8 mouse cellular contexts compared by ENCODE assay signal in genomic region chr7:67950346-67950814, GRCm38 (mm10). TPM values are rescaled to one million over a fixed set of nuclear protein-coding genes. Genes with fewer than 3 reads are reported as not detected.
DNase-seq lines count a peak whose midpoint lies in the region; ATAC-seq and TF ChIP-seq lines count a peak whose summit lies in the region.

No protein-coding gene starts in this region.

- no peaks in the 10 kb centered on the region for H3K36me3 ChIP-seq in hindbrain, embryonic 13.5 days
- H3K36me3 ChIP-seq in midbrain, embryonic 16.5 days (ENCODE audit: control insufficient read depth, insufficient read depth, low read length), result no peaks in the 10 kb centered on the region

- peaks cover 12% of the 10 kb centered on the region; the same call in 1 of the 2 replicates for H3K27me3 ChIP-seq in hindbrain, embryonic 13.5 days
- no peaks in the 10 kb centered on the region; the same call in 1 of the 2 replicates for H3K27me3 ChIP-seq in midbrain, embryonic 16.5 days (ENCODE audit: control insufficient read depth, insufficient read depth, low read depth, low read length)

- peak overlapping the region; percentile 93 for H3K9ac ChIP-seq in hindbrain, embryonic 13.5 days
- peak overlapping the region; percentile 81 for H3K9ac ChIP-seq in midbrain, embryonic 16.5 days (ENCODE audit: low read depth, low read length)

- WGBS in hindbrain, embryonic 13.5 days, result 0% methylated on average over 15 of the region's 24 CpGs
- under 1% methylated on average over 24 of the region's 24 CpGs for WGBS in midbrain, embryonic 16.5 days

- H3K4me1 ChIP-seq in bone marrow macrophage, adult 2 months (ENCODE audit: control insufficient read depth, insufficient read depth, low read length), result peaks cover 6% of the 10 kb centered on the region
- H3K4me1 ChIP-seq in hindbrain, embryonic 13.5 days (replicated peaks), result peaks cover 22% of the 10 kb centered on the region
- peaks cover 16% of the 10 kb centered on the region for H3K4me1 ChIP-seq in midbrain, embryonic 16.5 days (ENCODE audit: control insufficient read depth, insufficient read depth, low read length)

- H3K27ac ChIP-seq in bone marrow macrophage, adult 2 months (ENCODE audit: insufficient read depth, low read depth, low read length), result no peak overlapping the region
- H3K27ac ChIP-seq in hindbrain, embryonic 13.5 days, result peak overlapping the region; percentile 100
- peak overlapping the region; percentile 99 for H3K27ac ChIP-seq in midbrain, embryonic 16.5 days (ENCODE audit: low read length)

- H3K9me3 ChIP-seq in hindbrain, embryonic 13.5 days, result no peaks in the 10 kb centered on the region
- H3K9me3 ChIP-seq in midbrain, embryonic 16.5 days (replicated peaks; ENCODE audit: control insufficient read depth, low read length, poor library complexity, severe bottlenecking), result no peaks in the 10 kb centered on the region

- no peak for TF ChIP-seq POLR2A in bone marrow macrophage, adult 2 months (IDR thresholded peaks at IDR 0.05; ENCODE audit: borderline replicate concordance, low read depth, low read length)

- ATAC-seq in hindbrain, embryonic 13.5 days (ENCODE audit: low FRiP score), result no peak
- ATAC-seq in midbrain, embryonic 16.5 days, result no peak; the same call in 1 of the 2 replicates

- peak overlapping the region; percentile 90 for H3K4me2 ChIP-seq in hindbrain, embryonic 13.5 days
- H3K4me2 ChIP-seq in midbrain, embryonic 16.5 days (ENCODE audit: low read length), result peak overlapping the region; percentile 88

- DNase-seq in left cerebral cortex, adult 11 months (ENCODE audit: low spot score), result peak; percentile 42
- no peak for DNase-seq in left cerebral cortex, adult 9 months (ENCODE audit: low spot score in 2 of 2)
- no peak for DNase-seq in urinary bladder, postnatal 4 days (ENCODE audit: low spot score in 2 of 2)
- no peak for DNase-seq in frontal cortex, adult 2 months (ENCODE audit: extremely low spot score in 1 of 2, low spot score in 1 of 2)
- DNase-seq in spleen, postnatal 36 days (ENCODE audit: low spot score in 2 of 2), result no peak

- peak overlapping the region; percentile 91 for H3K4me3 ChIP-seq in bone marrow macrophage, adult 2 months (ENCODE audit: insufficient read depth, low read length)
- peak overlapping the region; percentile 97 for H3K4me3 ChIP-seq in hindbrain, embryonic 13.5 days
- peak overlapping the region; percentile 91 for H3K4me3 ChIP-seq in midbrain, embryonic 16.5 days (ENCODE audit: low read depth, low read length)

- no peak for TF ChIP-seq CTCF in bone marrow macrophage, adult 2 months (IDR thresholded peaks at IDR 0.05; ENCODE audit: low read depth, low read length)

RNA-seq across cellular contexts. Expression of gene Igf1r, which starts 2.2 kb away (rescaled TPM):
- 5.4 and 6.0 TPM in 2 replicates for polyA plus RNA-seq in bone marrow macrophage, adult 2 months (2012; ENCODE audit: insufficient read depth, insufficient read length, missing spikeins)
- 24.9 and 26.8 TPM in 2 replicates for polyA plus RNA-seq in hindbrain, embryonic 13.5 days (2015; fragmentation: Nextera tagmentation; extraction: Ambion mirVana)
- polyA plus RNA-seq in midbrain, embryonic 16.5 days (2015; fragmentation: Nextera tagmentation; extraction: Ambion mirVana), result 21.5 and 23.3 TPM in 2 replicates
- polyA plus RNA-seq in frontal cortex, adult 2 months (2012; rRNA removed), result 23.0 and 24.4 TPM in 2 replicates
